Mouse (Mus musculus) neural tube, embryonic 12.5 days (tissue): ENCODE results near the gene Bco2. TPM values are rescaled to one million over a fixed set of nuclear protein-coding genes. Genes with fewer than 3 reads are reported as not detected.
A peak's percentile ranks its signal among the peaks of the same experiment; 100 is the strongest.

Source experiments
- ATAC-seq: fragments of 200-750 bp; cut with Nextera tagmentation; 2 replicates; pipeline ENCODE4 v1.8.0; 2017; ENCODE audit warnings: low read depth, mild to moderate bottlenecking, moderate TSS enrichment, moderate library complexity; ENCODE audit not compliant: low FRiP score
- H3K27ac ChIP-seq: fragments of 300-500 bp; sonication (generic); 2 replicates; pipeline ENCODE4 v1.5.1; 2016
- H3K27me3 ChIP-seq: fragments of 300-500 bp; sonication (generic); replicated peaks from 2 replicates; pipeline ENCODE4 v1.6.1; 2016; ENCODE audit warnings: mild to moderate bottlenecking
- H3K36me3 ChIP-seq: fragments of 300-500 bp; sonication (generic); 2 replicates; pipeline ENCODE4 v1.6.1; 2016; ENCODE audit warnings: mild to moderate bottlenecking
- H3K4me1 ChIP-seq: fragments of 300-500 bp; sonication (generic); 2 replicates; pipeline ENCODE4 v1.6.1; 2016
- H3K4me2 ChIP-seq: fragments of 300-500 bp; sonication (generic); replicated peaks from 2 replicates; pipeline ENCODE4 v1.6.1; 2016; ENCODE audit warnings: mild to moderate bottlenecking
- H3K4me3 ChIP-seq: fragments of 300-500 bp; sonication (generic); 2 replicates; pipeline ENCODE4 v1.5.1; 2016
- H3K9ac ChIP-seq: fragments of 300-500 bp; sonication (generic); 2 replicates; pipeline ENCODE4 v1.6.1; 2016; ENCODE audit warnings: mild to moderate bottlenecking
- H3K9me3 ChIP-seq: fragments of 300-500 bp; sonication (generic); 2 replicates; pipeline ENCODE4 v1.6.1; 2016; ENCODE audit warnings: mild to moderate bottlenecking
- WGBS: fragments of 180-500 bp; shearing (Covaris S2); methylation state at CpG from one replicate; pipeline ENCODE4 v1.1.7; 2016; 5-methylcytosine and 5-hydroxymethylcytosine counted together
- polyA plus RNA-seq: library from polyadenylated mRNA; unstranded; fragments of >200 nt; fragmentation: Nextera tagmentation; extraction: Ambion mirVana; gene quantifications from 2 replicates; pipeline ENCODE4 v1.2.1, GENCODE M21; 2016

Gene Bco2
- polyA plus RNA-seq, 1 experiment from 2014 or later, result 0.09 TPM

DNA sequence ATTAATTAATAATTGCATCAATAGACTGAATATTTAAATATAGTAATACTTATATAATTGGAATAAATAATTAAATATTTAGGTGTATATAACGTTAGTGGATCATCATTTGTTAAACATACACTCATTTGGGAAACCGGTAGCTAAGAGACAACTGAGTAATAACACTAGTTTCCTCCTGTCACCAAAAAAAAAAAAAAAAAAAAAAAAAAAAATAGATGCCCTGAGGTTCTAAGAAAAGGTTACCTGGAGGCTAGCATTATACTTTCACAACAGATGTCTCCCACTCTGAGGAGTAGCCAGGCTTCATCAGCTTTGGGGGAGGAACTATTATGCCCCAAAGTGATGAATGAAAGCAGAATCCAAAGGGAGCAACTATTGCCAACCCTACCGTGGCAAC, 55.2 kb downstream of the Bco2 start:
- H3K9me3 ChIP-seq, result no peaks in the 10 kb centered on the region
- WGBS, result 86% methylated on average over 3 of the region's 3 CpGs
- no peak for ATAC-seq
- H3K27ac ChIP-seq, result no peak overlapping the region
- peak overlapping the region; percentile 55; the same call in 1 of the 2 replicates for H3K4me2 ChIP-seq
- H3K9ac ChIP-seq, result no peak overlapping the region
- no peak overlapping the region for H3K4me3 ChIP-seq
- H3K36me3 ChIP-seq, result no peaks in the 10 kb centered on the region
- peaks cover 10% of the 10 kb centered on the region; the same call in 1 of the 2 replicates for H3K4me1 ChIP-seq
- no peaks in the 10 kb centered on the region for H3K27me3 ChIP-seq

DNA sequence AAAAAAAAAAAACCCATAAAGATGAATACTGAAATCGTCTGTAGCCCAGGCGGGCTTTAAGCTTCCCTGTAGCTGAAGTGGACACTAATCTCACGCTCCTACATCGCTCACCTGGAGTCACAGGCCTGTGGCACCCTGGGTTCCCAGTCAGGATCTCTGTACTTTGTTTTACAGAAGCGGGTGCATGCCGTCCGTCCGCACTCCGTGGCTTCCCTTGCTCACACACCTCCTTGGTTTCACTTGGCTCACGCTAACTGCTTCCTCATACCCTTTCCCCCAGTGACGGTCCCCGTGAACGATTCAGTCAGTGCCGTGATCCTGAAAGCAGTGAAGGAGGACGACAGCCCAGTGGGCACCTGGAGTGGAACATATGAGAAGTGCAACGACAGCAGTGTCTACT, 56.2 kb downstream of the Bco2 start:
- peaks cover 10% of the 10 kb centered on the region; the same call in 1 of the 2 replicates for H3K4me1 ChIP-seq
- no peak overlapping the region for H3K9ac ChIP-seq

DNA sequence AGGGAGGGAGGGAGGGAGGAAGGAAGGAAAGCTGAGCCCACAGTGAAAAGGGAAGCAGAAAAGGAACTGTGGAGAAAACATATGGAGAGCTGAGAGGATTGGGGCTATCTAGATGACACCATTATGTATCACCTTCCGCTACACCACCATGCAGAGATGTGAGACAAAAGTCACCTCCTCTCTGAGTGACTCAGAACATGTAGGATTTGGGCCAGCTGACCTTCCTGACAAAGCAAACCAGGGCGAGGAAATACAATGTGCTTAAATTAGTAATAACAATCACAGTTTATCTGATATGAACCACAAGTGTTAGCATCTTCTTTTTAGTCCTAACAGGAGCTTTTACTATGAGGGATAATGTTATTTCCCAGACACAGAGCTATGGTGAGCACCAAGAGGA, 57.4 kb downstream of the Bco2 start:
- Histone ChIP-seq H3K27ac (no peak overlapping the region), H3K27me3 (no peaks in the 10 kb centered on the region), H3K4me2 (no peak overlapping the region), H3K9me3 (no peaks in the 10 kb centered on the region), H3K4me3 (no peak overlapping the region), H3K36me3 (no peaks in the 10 kb centered on the region), H3K9ac (no peak overlapping the region), H3K4me1 (peaks cover 10% of the 10 kb centered on the region; the same call in 1 of the 2 replicates)
- ATAC-seq, result no peak
- 87% methylated on average over 2 of the region's 2 CpGs for WGBS

More for the DNA sequence above, 56.2 kb downstream of the Bco2 start:
- no peak overlapping the region for H3K4me2 ChIP-seq
- H3K27ac ChIP-seq, result no peak overlapping the region
- no peak overlapping the region for H3K4me3 ChIP-seq
- no peak for ATAC-seq
- H3K36me3 ChIP-seq, result no peaks in the 10 kb centered on the region
- no peaks in the 10 kb centered on the region for H3K27me3 ChIP-seq
- WGBS, result 88% methylated on average over 16 of the region's 16 CpGs
- no peaks in the 10 kb centered on the region for H3K9me3 ChIP-seq

DNA sequence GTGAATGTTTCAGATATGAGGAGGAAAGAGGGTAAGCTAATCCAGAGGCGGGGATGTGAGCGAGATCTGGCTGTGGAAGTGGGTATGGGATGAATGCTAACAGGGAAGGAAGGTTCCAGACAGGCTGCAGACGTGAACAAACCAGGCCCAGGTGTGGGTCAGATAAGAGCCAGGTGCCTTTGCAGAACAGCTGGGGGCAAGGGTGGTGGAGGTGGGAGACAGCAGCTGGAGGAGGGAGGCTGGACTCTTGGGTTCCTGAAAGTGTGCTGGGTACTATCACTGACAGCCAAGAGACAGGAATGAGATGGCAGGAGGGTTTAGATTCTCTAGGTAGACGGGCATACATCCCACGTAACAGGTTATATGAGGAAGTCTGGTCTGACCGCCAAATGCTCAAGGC, 57.9 kb downstream of the Bco2 start:
- WGBS, result 81% methylated on average over 6 of the region's 6 CpGs
- H3K27ac ChIP-seq, result no peak overlapping the region

DNA sequence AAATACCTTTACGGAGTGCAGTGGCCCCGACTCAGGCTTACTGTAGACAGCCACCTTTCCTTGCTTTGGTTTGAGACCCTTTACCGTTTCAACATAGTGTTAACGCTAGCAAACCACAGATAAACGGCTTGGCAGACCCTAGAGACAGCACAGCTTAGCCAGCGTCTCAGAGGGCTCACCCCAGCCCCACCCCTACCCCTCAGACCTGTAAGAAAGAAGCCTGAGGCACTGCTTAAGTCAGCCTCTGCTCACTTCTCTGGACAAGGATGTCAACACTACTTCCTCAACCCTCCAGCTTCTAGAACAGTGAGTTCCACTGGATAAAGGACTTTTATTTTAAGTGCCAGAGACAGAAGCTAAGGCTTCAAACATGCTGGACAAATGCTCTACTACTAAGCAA, 58.4 kb downstream of the Bco2 start:
- H3K4me1 ChIP-seq, result peaks cover 10% of the 10 kb centered on the region; the same call in 1 of the 2 replicates
- no peak overlapping the region for H3K9ac ChIP-seq
- H3K36me3 ChIP-seq, result no peaks in the 10 kb centered on the region
- H3K27me3 ChIP-seq, result no peaks in the 10 kb centered on the region
- no peak for ATAC-seq
- H3K27ac ChIP-seq, result no peak overlapping the region
- 31% methylated on average over 6 of the region's 6 CpGs for WGBS
- H3K4me2 ChIP-seq, result no peak overlapping the region
- no peak overlapping the region for H3K4me3 ChIP-seq
- H3K9me3 ChIP-seq, result no peaks in the 10 kb centered on the region

More for the DNA sequence above, 57.9 kb downstream of the Bco2 start:
- Histone ChIP-seq H3K9ac (no peak overlapping the region), H3K9me3 (no peaks in the 10 kb centered on the region), H3K36me3 (no peaks in the 10 kb centered on the region), H3K4me2 (no peak overlapping the region), H3K27me3 (no peaks in the 10 kb centered on the region), H3K4me3 (no peak overlapping the region), H3K4me1 (peaks cover 10% of the 10 kb centered on the region; the same call in 1 of the 2 replicates)
- no peak for ATAC-seq

DNA sequence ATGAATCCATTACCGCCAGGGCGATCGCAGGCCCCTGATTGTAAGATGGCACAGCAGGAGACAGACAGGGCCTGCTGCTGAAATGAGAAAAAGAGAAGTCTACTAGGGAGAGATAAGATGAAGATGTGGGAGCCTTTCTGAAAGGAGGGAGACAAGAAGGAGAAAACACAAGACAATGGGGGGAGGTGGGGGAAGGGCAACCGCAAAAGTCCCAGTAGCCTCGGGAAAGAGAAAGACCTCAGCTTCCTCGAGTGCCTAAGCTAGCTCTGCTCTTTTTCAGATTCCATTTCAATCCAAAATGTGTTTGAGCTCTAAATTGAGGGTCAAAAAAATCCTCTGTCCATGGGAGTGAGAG, 58.9 kb downstream of the Bco2 start:
- no peak overlapping the region for H3K9ac ChIP-seq
- 43% methylated on average over 6 of the region's 6 CpGs for WGBS
- no peak overlapping the region for H3K4me2 ChIP-seq
- H3K27me3 ChIP-seq, result no peaks in the 10 kb centered on the region
- H3K27ac ChIP-seq, result no peak overlapping the region
- H3K4me1 ChIP-seq, result peaks cover 10% of the 10 kb centered on the region; the same call in 1 of the 2 replicates
- H3K9me3 ChIP-seq, result no peaks in the 10 kb centered on the region
- H3K4me3 ChIP-seq, result no peak overlapping the region
- no peak for ATAC-seq
- no peaks in the 10 kb centered on the region for H3K36me3 ChIP-seq

DNA sequence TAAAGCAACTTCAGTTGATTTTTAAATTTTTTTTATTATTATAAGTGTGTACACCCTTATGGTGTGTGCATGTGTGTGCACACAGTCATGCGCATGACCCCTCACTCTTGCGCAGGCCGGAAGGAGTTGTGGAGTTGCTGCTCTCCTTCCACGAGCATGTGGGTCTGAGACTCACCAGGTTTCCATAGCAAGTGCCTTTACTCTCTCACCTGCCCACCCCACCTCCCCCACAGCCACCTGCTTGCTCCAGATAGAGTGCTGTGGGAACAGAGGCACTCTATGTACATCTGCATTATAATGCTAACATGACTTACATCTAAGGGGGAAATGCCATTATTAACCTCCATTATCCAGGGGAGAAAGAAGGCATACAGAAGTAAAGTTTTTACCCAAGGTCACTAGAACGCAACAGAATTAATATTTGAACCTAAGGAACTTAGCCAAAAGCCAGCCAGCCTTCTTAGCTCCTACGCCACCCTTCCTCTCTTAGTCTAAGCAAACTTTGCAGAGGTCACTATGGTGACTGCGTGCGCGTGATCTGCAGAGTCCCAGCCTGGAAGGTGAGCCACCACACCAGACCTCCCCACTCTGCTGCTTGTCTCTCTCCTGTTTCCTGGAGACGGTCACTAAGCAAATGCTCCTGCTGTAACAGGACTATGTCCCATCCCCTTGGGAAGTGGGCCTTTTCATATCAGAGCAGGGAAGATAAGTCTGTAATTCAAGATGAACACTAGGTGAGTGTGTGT, 59.4 kb downstream of the Bco2 start:
- no peak overlapping the region for H3K4me2 ChIP-seq
- H3K4me3 ChIP-seq, result no peak overlapping the region
- WGBS, result 79% methylated on average over 10 of the region's 10 CpGs
- no peak overlapping the region for H3K9ac ChIP-seq
- ATAC-seq, result no peak
- no peaks in the 10 kb centered on the region for H3K9me3 ChIP-seq
- H3K27me3 ChIP-seq, result no peaks in the 10 kb centered on the region
- H3K27ac ChIP-seq, result no peak overlapping the region
- peaks cover 10% of the 10 kb centered on the region; the same call in 1 of the 2 replicates for H3K4me1 ChIP-seq
- H3K36me3 ChIP-seq, result no peaks in the 10 kb centered on the region

DNA sequence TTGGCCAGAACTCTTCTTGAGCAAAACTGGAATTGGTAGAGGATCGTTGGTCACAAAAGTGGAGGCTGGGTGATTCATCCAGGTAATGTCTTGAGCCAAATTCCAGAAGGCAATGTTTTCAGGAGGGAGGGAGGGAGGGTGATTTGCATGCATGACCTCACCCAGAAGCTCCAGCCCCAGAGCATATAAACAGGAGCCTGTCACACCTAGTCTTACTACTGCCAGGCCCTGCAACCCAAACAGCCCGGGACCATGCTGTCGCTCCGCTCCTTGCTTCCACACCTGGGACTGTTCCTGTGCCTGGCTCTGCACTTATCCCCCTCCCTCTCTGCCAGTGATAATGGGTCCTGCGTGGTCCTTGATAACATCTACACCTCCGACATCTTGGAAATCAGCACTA, 60.7 kb downstream of the Bco2 start, which contains the start of gene Plet1:
Plet1 (plus strand) TSS at position 215 of the 400 bp plus-strand sequence.
- no peak within 1 kb of the TSS for H3K27ac ChIP-seq
- no peak for ATAC-seq
- H3K27me3 ChIP-seq, result no peaks in the 10 kb centered on the region
- H3K36me3 ChIP-seq, result no peaks in the 10 kb centered on the region
- H3K4me3 ChIP-seq, result no peak within 1 kb of the TSS
- H3K9me3 ChIP-seq, result no peaks in the 10 kb centered on the region
- H3K9ac ChIP-seq, result no peak within 1 kb of the TSS
- H3K4me2 ChIP-seq, result no peak within 1 kb of the TSS
- 83% methylated on average over 6 of the region's 6 CpGs for WGBS
- H3K4me1 ChIP-seq, result peaks cover 10% of the 10 kb centered on the region; the same call in 1 of the 2 replicates

DNA sequence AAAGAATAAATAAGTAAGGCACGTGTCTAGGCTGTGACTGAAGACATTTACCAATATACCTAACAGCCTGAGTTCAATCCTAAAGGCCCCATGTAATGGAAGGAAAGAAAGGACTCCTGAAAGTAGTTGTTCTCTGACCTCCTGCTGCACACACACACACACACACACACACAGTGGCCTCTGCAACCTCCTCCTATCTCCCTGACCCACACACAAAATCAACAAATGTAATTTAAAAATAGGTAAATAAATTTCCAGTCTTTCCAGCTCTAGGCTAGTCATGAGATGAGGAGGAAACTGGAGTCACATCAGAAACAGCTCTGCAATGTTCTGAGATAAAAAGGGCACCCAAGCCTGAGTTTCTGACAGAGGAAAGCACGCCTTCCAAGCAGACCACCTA, 61.2 kb downstream of the Bco2 start:
- ATAC-seq, result no peak
- Histone ChIP-seq H3K4me1 (peaks cover 10% of the 10 kb centered on the region; the same call in 1 of the 2 replicates), H3K27ac (no peak overlapping the region), H3K9me3 (no peaks in the 10 kb centered on the region), H3K27me3 (no peaks in the 10 kb centered on the region), H3K4me2 (no peak overlapping the region), H3K4me3 (no peak overlapping the region), H3K9ac (no peak overlapping the region), H3K36me3 (no peaks in the 10 kb centered on the region)
- WGBS, result 78% methylated on average over 2 of the region's 2 CpGs

DNA sequence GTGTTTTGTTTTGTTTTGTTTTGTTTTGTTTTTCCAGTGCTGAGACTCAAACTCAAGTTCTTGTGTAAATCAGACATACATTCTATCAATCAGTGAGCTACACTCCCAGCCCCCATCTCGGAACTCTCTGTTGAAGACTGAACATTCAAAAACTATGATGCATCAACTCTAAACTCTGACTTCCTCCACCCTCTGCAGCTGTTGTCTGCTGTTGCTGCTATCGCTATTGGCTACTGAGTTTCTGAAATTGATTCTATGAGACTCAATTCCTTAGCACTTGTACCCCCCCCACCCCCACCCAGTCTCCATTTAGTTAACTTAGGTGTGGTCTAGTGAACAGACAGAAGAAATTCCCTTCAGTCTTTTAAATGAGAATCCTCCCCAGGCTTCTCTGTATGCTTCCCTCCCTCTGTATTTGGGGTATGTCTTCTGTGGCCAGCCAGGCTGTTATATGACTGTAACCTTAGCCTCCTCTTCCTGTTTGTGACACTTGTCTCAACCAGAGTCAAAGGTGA, 63.4 kb downstream of the Bco2 start:
- H3K9me3 ChIP-seq, result no peaks in the 10 kb centered on the region
- ATAC-seq, result no peak
- H3K9ac ChIP-seq, result no peak overlapping the region
- no peaks in the 10 kb centered on the region for H3K36me3 ChIP-seq
- H3K27me3 ChIP-seq, result no peaks in the 10 kb centered on the region
- no peak overlapping the region for H3K4me2 ChIP-seq
- no peak overlapping the region for H3K27ac ChIP-seq
- 88% methylated on average over 2 of the region's 2 CpGs for WGBS
- H3K4me3 ChIP-seq, result no peak overlapping the region
- peaks cover 9% of the 10 kb centered on the region; the same call in 1 of the 2 replicates for H3K4me1 ChIP-seq

DNA sequence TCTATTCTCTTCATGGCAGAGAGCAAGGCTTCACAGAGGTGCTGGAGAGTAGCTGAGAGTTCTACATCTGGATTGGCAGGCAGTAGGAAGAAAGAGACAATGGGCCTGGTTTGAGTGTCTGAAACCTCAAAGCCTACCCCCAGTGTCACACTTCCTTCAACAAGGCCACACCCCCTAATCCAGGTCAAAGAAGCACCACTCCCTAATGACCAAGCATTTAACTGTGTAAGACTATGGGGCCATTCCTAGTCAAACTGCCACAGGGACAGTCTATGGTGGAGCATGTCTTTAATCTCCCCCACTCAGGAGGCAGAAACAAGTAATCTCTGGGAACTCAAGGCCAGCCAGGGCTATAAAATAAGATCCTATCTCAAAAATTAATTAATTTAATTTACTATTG, 64.1 kb downstream of the Bco2 start:
- H3K27ac ChIP-seq, result no peak overlapping the region
- no peaks in the 10 kb centered on the region for H3K9me3 ChIP-seq
- no peak for ATAC-seq
- H3K4me1 ChIP-seq, result 0 out of 2 replicates have a peak, but pooled peaks cover 1% of the 10 kb centered on the region
- no peak overlapping the region for H3K4me3 ChIP-seq
- no peak overlapping the region for H3K9ac ChIP-seq
- no peaks in the 10 kb centered on the region for H3K27me3 ChIP-seq
- no peak overlapping the region for H3K4me2 ChIP-seq
- no peaks in the 10 kb centered on the region for H3K36me3 ChIP-seq

DNA sequence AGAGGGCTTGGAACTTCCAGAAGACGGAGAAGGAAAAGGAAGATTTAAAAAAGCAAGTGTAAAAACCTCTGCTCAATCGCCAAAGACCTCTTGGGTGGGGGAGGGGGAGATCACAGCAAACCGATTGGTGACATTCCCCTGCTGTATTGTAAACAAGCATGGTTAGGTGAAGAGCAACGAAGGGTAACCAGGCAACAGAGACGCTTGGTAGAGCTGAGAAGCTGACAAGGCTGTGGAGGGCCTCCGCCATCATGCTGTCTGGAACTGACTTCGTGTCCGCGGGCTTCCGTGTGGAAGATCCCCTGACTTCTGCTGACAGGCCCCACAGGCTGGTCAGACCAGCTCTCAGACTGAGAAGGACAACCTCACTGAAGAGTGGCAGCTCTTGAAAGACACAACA, 69.5 kb downstream of the Bco2 start:
- 0 out of 2 replicates have a peak overlapping the region, but pooled peaks have one; percentile 5 for H3K4me3 ChIP-seq
- 9% methylated on average over 10 of the region's 10 CpGs for WGBS
- no peak overlapping the region for H3K9ac ChIP-seq
- H3K4me2 ChIP-seq, result peak overlapping the region; percentile 39
- no peak for ATAC-seq
- no peak overlapping the region for H3K27ac ChIP-seq
- no peaks in the 10 kb centered on the region for H3K9me3 ChIP-seq
- H3K4me1 ChIP-seq, result peaks cover 6% of the 10 kb centered on the region; the same call in 1 of the 2 replicates
- no peaks in the 10 kb centered on the region; the same call in 1 of the 2 replicates for H3K27me3 ChIP-seq
- H3K36me3 ChIP-seq, result no peaks in the 10 kb centered on the region
